Mouse (Mus musculus) small intestine, adult 2 months (tissue): ENCODE data around the gene Prps1l1.

Experiments
- CTCF ChIP-seq: fragments of 200-500 bp; IDR thresholded peaks from 2 replicates; pipeline ENCODE4 v1.5.1; 2012; ENCODE audit warnings: low read depth, mild to moderate bottlenecking, control low read depth, inconsistent platforms, low read length, moderate library complexity, mixed read lengths; ENCODE audit not compliant: insufficient replicate concordance, insufficient read length; ENCODE audit errors: extremely low read depth
- POLR2A ChIP-seq: fragments of 200-500 bp; IDR thresholded peaks from 2 replicates; pipeline ENCODE4 v1.6.1; 2012; ENCODE audit warnings: low read depth, mild to moderate bottlenecking, control low read depth, inconsistent platforms, low read length, moderate library complexity

GRCm38 (mm10) chr12:34949066-34949706, 35.4 kb upstream of the Prps1l1 start:
- TF ChIP-seq POLR2A (no peak), CTCF (no peak)
